Mouse (Mus musculus): ENCODE data around the gene Cyp2c54. TPM values are rescaled to one million over a fixed set of nuclear protein-coding genes. Genes with fewer than 3 reads are reported as not detected.
"Not testable (repeated sequence)": the region's sequence is repeated elsewhere in the genome, so short reads cannot be mapped to it uniquely, and the experiment has no call there.

Cyp2c54 gene
- not detected in 2 replicates for polyA plus RNA-seq (2014; fragmentation: Nextera tagmentation; extraction: Ambion mirVana)

DNA sequence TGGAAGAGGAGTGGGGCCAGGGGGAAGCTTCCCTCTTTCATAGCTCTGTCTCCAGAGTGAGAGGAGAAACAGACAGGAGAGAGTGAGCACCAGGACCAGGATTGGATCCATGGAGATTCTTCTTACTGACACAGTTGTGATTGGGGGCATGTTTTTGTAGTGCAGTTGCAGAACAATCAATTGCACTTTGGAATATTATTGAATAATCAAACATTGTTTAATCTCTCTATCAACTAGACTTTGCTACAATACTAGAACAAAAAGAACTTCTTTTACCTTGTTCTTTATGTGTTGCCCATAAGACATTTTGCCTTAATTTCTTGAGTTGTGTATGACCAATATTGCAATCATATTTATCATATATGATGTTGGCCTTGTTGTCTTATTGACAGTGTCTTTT is at the start of gene Cyp2c54:
TSS of gene Cyp2c54 (minus strand) at position 127 of the 400 bp plus-strand sequence.
- ATAC-seq: no peak
- H3K4me1 ChIP-seq (ENCODE audit: control insufficient read depth, insufficient read depth, low read length): no peaks in the 10 kb centered on the region
- no peak for DNase-seq (ENCODE audit: low spot score)
- no peak within 1 kb of the TSS for H3K4me2 ChIP-seq (ENCODE audit: low read length)
- H3K9ac ChIP-seq (ENCODE audit: low read length): no peak within 1 kb of the TSS
- H3K27ac ChIP-seq (ENCODE audit: low read depth, low read length): no peak within 1 kb of the TSS
- H3K9me3 ChIP-seq (replicated peaks; ENCODE audit: control insufficient read depth, low read length): no peaks in the 10 kb centered on the region
- no peaks in the 10 kb centered on the region for H3K36me3 ChIP-seq (ENCODE audit: control insufficient read depth, insufficient read depth, low read length)
- no peak within 1 kb of the TSS for H3K4me3 ChIP-seq (ENCODE audit: low read depth, low read length)
- H3K27me3 ChIP-seq (replicated peaks; ENCODE audit: control insufficient read depth, insufficient read depth, low read length): no peaks in the 10 kb centered on the region

DNA sequence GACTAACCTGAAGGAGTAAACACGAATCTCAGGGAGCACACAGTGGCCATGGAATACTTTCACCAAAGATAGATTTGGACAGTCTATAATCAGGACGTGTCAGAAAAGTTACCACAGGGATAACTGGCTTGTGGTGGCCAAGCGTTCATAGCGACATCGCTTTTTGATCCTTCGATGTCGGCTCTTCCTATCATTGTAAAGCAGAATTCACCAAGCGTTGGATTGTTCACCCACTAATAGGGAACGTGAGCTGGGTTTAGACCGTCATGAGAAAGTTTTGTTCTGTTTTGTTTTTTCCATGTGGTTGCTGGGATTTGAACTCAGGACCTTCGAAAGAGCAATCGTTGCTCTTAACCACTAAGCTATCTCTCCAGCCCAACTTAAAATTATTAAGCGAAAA is 46.0 kb upstream of the Cyp2c54 start:
- H3K4me1 ChIP-seq (ENCODE audit: control insufficient read depth, insufficient read depth, low read length); H3K4me3 ChIP-seq (ENCODE audit: low read depth, low read length); H3K27ac ChIP-seq (ENCODE audit: low read depth, low read length); H3K4me2 ChIP-seq (ENCODE audit: low read length); H3K36me3 ChIP-seq (ENCODE audit: control insufficient read depth, insufficient read depth, low read length); H3K9me3 ChIP-seq (replicated peaks; ENCODE audit: control insufficient read depth, low read length); DNase-seq (ENCODE audit: low spot score); H3K9ac ChIP-seq (ENCODE audit: low read length); ATAC-seq; H3K27me3 ChIP-seq (replicated peaks; ENCODE audit: control insufficient read depth, insufficient read depth, low read length): not testable (repeated sequence)
- 86% methylated on average over 13 of the region's 13 CpGs for whole genome bisulfite sequencing

DNA sequence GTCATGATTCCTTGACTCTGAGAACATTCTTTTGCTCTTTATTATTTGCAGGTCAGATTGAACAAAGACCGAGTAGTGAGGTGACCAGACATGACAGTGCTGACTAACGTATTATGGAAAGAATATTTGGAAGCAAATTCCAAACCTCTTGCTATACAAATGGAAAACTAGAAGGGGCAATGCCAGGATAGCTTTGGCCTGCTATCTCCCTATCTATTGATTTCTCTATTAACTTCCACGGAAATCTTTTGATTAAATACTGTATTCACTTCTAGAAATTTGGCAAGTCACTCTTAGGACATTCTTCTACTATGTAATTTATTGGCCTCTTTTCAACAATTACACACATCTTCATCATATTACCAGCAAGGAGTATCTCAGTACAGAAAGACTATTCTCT is 17.5 kb upstream of the Cyp2c54 start:
- no peaks in the 10 kb centered on the region for H3K4me1 ChIP-seq (ENCODE audit: control insufficient read depth, insufficient read depth, low read length)
- DNase-seq (ENCODE audit: low spot score) (no peak), ATAC-seq (no peak)
- H3K9ac ChIP-seq (ENCODE audit: low read length): no peak overlapping the region
- H3K4me2 ChIP-seq (ENCODE audit: low read length): no peak overlapping the region
- H3K27ac ChIP-seq (ENCODE audit: low read depth, low read length): no peak overlapping the region
- H3K36me3 ChIP-seq (ENCODE audit: control insufficient read depth, insufficient read depth, low read length): no peaks in the 10 kb centered on the region
- H3K4me3 ChIP-seq (ENCODE audit: low read depth, low read length): no peak overlapping the region
- H3K9me3 ChIP-seq (replicated peaks; ENCODE audit: control insufficient read depth, low read length): no peaks in the 10 kb centered on the region
- WGBS: 83% methylated on average over 3 of the region's 3 CpGs
- H3K27me3 ChIP-seq (replicated peaks; ENCODE audit: control insufficient read depth, insufficient read depth, low read length): no peaks in the 10 kb centered on the region

DNA sequence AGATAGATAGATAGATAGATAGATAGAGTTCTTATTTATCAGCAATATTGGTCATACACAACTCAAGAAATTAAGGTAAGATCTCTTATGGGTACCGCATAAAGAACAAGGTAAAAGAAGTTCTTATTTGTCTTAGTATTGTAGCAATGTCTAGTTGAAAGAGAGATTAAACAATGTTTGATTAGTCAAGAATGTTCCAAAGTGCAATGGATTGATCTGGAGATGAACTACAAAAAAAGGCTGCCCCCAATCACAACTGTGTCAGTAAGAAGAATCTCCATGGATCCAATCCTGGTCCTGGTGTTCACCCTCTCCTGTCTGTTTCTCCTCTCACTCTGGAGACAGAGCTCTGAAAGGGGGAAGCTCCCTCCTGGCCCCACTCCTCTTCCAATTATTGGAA is 15.8 kb upstream of the Cyp2c54 start, which contains the start of gene Cyp2c50:
TSS of gene Cyp2c50 (plus strand) at position 268 of the 400 bp plus-strand sequence.
- not testable (repeated sequence) for H3K36me3 ChIP-seq (ENCODE audit: control insufficient read depth, insufficient read depth, low read length); H3K9ac ChIP-seq (ENCODE audit: low read length); ATAC-seq; H3K27ac ChIP-seq (ENCODE audit: low read depth, low read length); H3K4me2 ChIP-seq (ENCODE audit: low read length); H3K4me3 ChIP-seq (ENCODE audit: low read depth, low read length); DNase-seq (ENCODE audit: low spot score); H3K9me3 ChIP-seq (replicated peaks; ENCODE audit: control insufficient read depth, low read length); H3K4me1 ChIP-seq (ENCODE audit: control insufficient read depth, insufficient read depth, low read length); H3K27me3 ChIP-seq (replicated peaks; ENCODE audit: control insufficient read depth, insufficient read depth, low read length)
- 100% methylated on average over 1 of the region's 1 CpGs for WGBS

DNA sequence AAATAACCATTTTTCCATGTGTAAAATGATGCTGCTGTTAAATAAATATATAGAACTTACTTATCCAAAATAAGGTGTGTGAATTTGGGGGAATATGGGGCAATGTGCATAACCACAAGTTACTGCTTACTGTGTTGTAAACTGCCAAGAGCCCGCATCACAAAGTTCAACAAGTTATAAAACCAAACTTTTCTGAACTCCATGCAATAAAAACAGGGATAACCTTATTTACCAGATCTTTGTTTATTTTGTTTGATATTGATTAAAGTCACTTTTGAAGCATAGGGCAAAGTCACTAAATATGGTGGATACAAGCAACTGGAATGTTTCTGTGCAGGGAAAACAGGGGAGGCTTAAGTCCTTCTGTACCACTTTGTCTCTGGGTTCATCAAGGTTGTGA is 14.8 kb upstream of the Cyp2c54 start:
- DNase-seq (ENCODE audit: low spot score) (no peak), ATAC-seq (no peak)
- H3K4me1 ChIP-seq (ENCODE audit: control insufficient read depth, insufficient read depth, low read length): no peaks in the 10 kb centered on the region
- H3K4me3 ChIP-seq (ENCODE audit: low read depth, low read length): no peak overlapping the region
- WGBS: 96% methylated on average over 1 of the region's 1 CpGs
- H3K36me3 ChIP-seq (ENCODE audit: control insufficient read depth, insufficient read depth, low read length): no peaks in the 10 kb centered on the region
- H3K27ac ChIP-seq (ENCODE audit: low read depth, low read length): no peak overlapping the region
- no peaks in the 10 kb centered on the region for H3K9me3 ChIP-seq (replicated peaks; ENCODE audit: control insufficient read depth, low read length)
- H3K4me2 ChIP-seq (ENCODE audit: low read length): no peak overlapping the region
- H3K27me3 ChIP-seq (replicated peaks; ENCODE audit: control insufficient read depth, insufficient read depth, low read length): no peaks in the 10 kb centered on the region
- H3K9ac ChIP-seq (ENCODE audit: low read length): no peak overlapping the region

DNA sequence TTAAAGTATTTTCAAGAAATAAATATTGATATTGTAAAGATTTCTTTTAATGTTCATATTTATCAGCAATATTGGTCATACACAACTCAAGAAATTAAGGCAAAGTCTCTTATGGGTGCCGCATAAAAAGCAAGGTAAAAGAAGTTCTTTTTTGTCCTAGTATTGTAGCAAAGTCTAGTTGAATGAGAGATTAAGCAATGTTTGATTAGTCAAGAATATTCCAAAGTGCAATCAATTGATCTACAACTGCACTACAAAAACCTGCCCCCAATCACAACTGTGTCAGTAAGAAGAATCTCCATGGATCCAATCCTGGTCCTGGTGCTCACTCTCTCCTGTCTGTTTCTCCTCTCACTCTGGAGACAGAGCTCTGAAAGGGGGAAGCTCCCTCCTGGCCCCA is 81.5 kb downstream of the Cyp2c54 start, which contains the start of gene Cyp2c37:
TSS of gene Cyp2c37 (plus strand) at position 285 of the 400 bp plus-strand sequence.
- H3K9me3 ChIP-seq (replicated peaks; ENCODE audit: control insufficient read depth, low read length); H3K4me3 ChIP-seq (ENCODE audit: low read depth, low read length); H3K4me2 ChIP-seq (ENCODE audit: low read length); H3K27me3 ChIP-seq (replicated peaks; ENCODE audit: control insufficient read depth, insufficient read depth, low read length); ATAC-seq; H3K27ac ChIP-seq (ENCODE audit: low read depth, low read length); H3K4me1 ChIP-seq (ENCODE audit: control insufficient read depth, insufficient read depth, low read length); DNase-seq (ENCODE audit: low spot score); H3K36me3 ChIP-seq (ENCODE audit: control insufficient read depth, insufficient read depth, low read length); H3K9ac ChIP-seq (ENCODE audit: low read length): not testable (repeated sequence)
- WGBS: 100% methylated on average over 1 of the region's 1 CpGs

DNA sequence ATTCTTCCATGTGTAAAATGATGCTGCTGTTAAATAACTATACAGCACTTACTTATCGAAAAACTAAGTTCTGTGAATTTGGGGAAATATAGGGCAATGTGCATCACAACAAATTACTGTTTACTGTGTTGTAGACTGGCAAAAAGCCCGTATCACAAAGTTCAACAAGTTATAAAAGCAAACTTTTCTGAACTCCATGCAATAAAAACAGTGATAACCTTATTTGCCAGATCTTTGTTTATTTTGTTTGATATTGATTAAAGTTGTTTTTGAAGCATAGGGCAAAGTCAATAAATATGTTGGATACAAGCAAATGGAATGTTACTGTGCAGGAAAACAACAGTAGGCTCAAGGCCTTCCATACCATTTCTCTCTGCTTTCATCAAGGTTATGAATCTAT is 84.2 kb downstream of the Cyp2c54 start:
- Histone ChIP-seq H3K36me3 (ENCODE audit: control insufficient read depth, insufficient read depth, low read length) (no peaks in the 10 kb centered on the region), H3K9ac (ENCODE audit: low read length) (no peak overlapping the region), H3K27ac (ENCODE audit: low read depth, low read length) (no peak overlapping the region), H3K9me3 (replicated peaks; ENCODE audit: control insufficient read depth, low read length) (no peaks in the 10 kb centered on the region), H3K4me3 (ENCODE audit: low read depth, low read length) (no peak overlapping the region), H3K4me2 (ENCODE audit: low read length) (no peak overlapping the region), H3K4me1 (ENCODE audit: control insufficient read depth, insufficient read depth, low read length) (no peaks in the 10 kb centered on the region), H3K27me3 (replicated peaks; ENCODE audit: control insufficient read depth, insufficient read depth, low read length) (no peaks in the 10 kb centered on the region)
- 76% methylated on average over 2 of the region's 2 CpGs for WGBS
- ATAC-seq (no peak), DNase-seq (ENCODE audit: low spot score) (no peak)

Other genes with a start within 250 kb of the Cyp2c54 start
- gene Cyp2c69, start 187.0 kb downstream of the Cyp2c54 start, polyA plus RNA-seq (2014; fragmentation: Nextera tagmentation; extraction: Ambion mirVana): not detected in 2 replicates
- gene Cyp2c37, start 81.4 kb downstream of the Cyp2c54 start, polyA plus RNA-seq (2014; fragmentation: Nextera tagmentation; extraction: Ambion mirVana): not detected in 2 replicates
- not detected in 2 replicates for gene Cyp2c50, start 15.9 kb upstream of the Cyp2c54 start, polyA plus RNA-seq (2014; fragmentation: Nextera tagmentation; extraction: Ambion mirVana)
- gene Cyp2c70, start 113.5 kb upstream of the Cyp2c54 start, polyA plus RNA-seq (2014; fragmentation: Nextera tagmentation; extraction: Ambion mirVana): not detected in 2 replicates
- 20.1 and 30.1 TPM in 2 replicates for gene Pdlim1, start 198.0 kb upstream of the Cyp2c54 start, polyA plus RNA-seq (2014; fragmentation: Nextera tagmentation; extraction: Ambion mirVana)

All from forebrain, embryonic 14.5 days (tissue).